Mouse (Mus musculus) embryonic facial prominence, embryonic 11.5 days (tissue): ENCODE measurements at regions not wholly inside any gene's neighbourhood (a gene's known extent, or its start where the extent isn't known, plus 50 kb on each side); places are given as distances from the start of the nearest gene placed in this dataset.

ENCODE experiments used
- ATAC-seq: fragments of 200-750 bp; cut with Nextera tagmentation; replicated peaks from 2 replicates; pipeline ENCODE4 v1.8.0; 2017; ENCODE audit warnings: low read depth; ENCODE audit not compliant: insufficient number of reproducible peaks, low FRiP score, low TSS enrichment
- DNase-seq: peaks from one replicate; pipeline ENCODE4 v3.0.0-alpha.2; 2015; ENCODE audit warnings: low spot score
- H3K27ac ChIP-seq: fragments of 300-500 bp; sonication (generic); replicated peaks from 2 replicates; pipeline ENCODE4 v1.5.1; 2014; ENCODE audit warnings: mild to moderate bottlenecking, low read depth, low read length, control low read depth
- H3K27me3 ChIP-seq: fragments of 300-500 bp; sonication (generic); 2 replicates; pipeline ENCODE4 v1.6.1; 2014; ENCODE audit warnings: mild to moderate bottlenecking, low read length, moderate library complexity, mixed read lengths; ENCODE audit not compliant: control insufficient read depth, insufficient read depth
- H3K36me3 ChIP-seq: fragments of 300-500 bp; sonication (generic); replicated peaks from 2 replicates; pipeline ENCODE4 v1.6.1; 2014; ENCODE audit warnings: low read depth, mild to moderate bottlenecking, low read length, moderate library complexity, mixed read lengths; ENCODE audit not compliant: control insufficient read depth, insufficient read depth
- H3K4me1 ChIP-seq: fragments of 300-500 bp; sonication (generic); 2 replicates; pipeline ENCODE4 v1.6.1; 2014; ENCODE audit warnings: low read length, mixed read lengths; ENCODE audit not compliant: control insufficient read depth, insufficient read depth
- H3K4me2 ChIP-seq: fragments of 300-500 bp; sonication (generic); 2 replicates; pipeline ENCODE4 v1.6.1; 2014; ENCODE audit warnings: low read depth, mild to moderate bottlenecking, control low read depth, low read length, moderate library complexity
- H3K4me3 ChIP-seq: fragments of 300-500 bp; sonication (generic); 2 replicates; pipeline ENCODE4 v1.5.1; 2014; ENCODE audit warnings: low read depth, low read length, control low read depth
- H3K9ac ChIP-seq: fragments of 300-500 bp; sonication (generic); replicated peaks from 2 replicates; pipeline ENCODE4 v1.6.1; 2014; ENCODE audit warnings: mild to moderate bottlenecking, control low read depth, low read length
- H3K9me3 ChIP-seq: fragments of 300-500 bp; sonication (generic); replicated peaks from 2 replicates; pipeline ENCODE4 v1.6.1; 2016; ENCODE audit warnings: mild to moderate bottlenecking, low read length, inconsistent platforms, mixed read lengths; ENCODE audit not compliant: control insufficient read depth
- WGBS: fragments of 180-500 bp; shearing (Covaris S2); extraction: QIAGEN DNeasy Blood & Tissue Kit; methylation state at CpG from one replicate; pipeline ENCODE4 v1.1.7; 2014; 5-methylcytosine and 5-hydroxymethylcytosine counted together

DNA sequence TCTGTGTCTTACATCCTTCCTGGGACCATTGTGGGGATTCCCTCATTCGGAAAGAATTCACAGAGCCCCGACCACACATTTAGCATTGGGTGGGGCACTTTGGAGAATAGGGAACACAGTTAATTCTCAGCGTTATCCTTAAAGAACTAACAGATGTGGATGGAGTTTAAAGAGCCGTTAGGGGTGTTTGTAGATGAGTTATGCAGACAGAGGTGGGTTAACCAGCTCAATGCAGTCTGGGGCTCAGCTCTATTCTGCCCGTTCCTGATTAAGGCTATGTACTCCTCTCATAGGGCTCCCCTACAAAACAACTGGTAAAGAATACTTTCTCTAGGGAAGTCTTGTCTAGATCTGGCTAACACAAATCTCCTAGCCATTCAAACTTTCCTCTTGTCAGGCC lies 226.1 kb downstream of the Slc4a3 start:
- DNase-seq (no peak), ATAC-seq (no peak)
- no peak overlapping the region for H3K27ac ChIP-seq
- no peak overlapping the region for H3K9ac ChIP-seq
- WGBS: 59% methylated on average over 5 of the region's 5 CpGs
- no peak overlapping the region for H3K4me3 ChIP-seq
- H3K4me1 ChIP-seq: no peaks in the 10 kb centered on the region
- H3K4me2 ChIP-seq: no peak overlapping the region
- H3K27me3 ChIP-seq: no peaks in the 10 kb centered on the region
- H3K36me3 ChIP-seq: no peaks in the 10 kb centered on the region
- no peaks in the 10 kb centered on the region for H3K9me3 ChIP-seq

DNA sequence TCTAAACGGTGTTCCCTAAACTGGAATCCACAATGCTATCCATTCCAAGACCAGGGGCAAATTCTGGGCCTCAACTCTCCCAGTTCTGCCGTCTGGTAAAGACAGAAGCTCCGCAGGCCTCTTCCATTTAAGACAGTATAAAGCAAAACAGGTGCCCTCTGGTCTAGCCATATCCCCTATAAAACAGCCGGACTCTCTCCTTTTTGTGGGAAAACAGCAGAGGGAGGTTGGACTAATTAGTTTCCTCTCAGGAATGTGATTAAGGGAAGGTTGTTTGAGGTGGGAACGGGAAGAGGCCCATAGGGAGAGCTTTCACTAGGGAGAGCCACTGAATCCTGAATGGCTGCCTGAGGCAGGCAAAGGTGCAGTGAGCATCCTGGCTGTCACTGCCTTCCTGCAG lies 226.9 kb downstream of the Slc4a3 start:
- no peak for ATAC-seq
- Histone ChIP-seq H3K4me3 (no peak overlapping the region), H3K27me3 (no peaks in the 10 kb centered on the region), H3K4me2 (no peak overlapping the region), H3K36me3 (no peaks in the 10 kb centered on the region), H3K27ac (no peak overlapping the region), H3K4me1 (no peaks in the 10 kb centered on the region), H3K9ac (no peak overlapping the region), H3K9me3 (no peaks in the 10 kb centered on the region)
- WGBS: 39% methylated on average over 5 of the region's 5 CpGs
- DNase-seq: no peak

DNA sequence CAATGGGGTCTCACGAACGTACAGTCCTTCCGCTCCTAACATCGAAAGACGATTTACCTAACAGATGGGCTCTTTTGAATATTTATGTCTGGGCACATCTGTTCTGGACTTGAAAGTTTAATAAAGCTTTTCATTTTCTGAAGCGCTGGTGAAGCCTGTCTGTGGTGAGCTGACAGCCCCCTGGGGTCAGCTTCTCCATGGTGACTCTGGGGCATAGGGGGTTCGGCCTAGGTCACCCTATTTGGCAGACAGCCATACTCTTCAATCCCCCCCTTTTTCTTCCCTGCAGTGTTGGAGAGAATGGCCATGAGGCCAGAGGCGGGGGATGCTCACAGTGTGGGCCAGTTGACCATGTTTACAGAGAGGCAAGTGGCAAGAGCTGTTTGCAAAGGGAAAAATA lies 232.8 kb downstream of the Slc4a3 start:
- no peak for DNase-seq
- ATAC-seq: no peak
- WGBS: 86% methylated on average over 8 of the region's 8 CpGs

DNA sequence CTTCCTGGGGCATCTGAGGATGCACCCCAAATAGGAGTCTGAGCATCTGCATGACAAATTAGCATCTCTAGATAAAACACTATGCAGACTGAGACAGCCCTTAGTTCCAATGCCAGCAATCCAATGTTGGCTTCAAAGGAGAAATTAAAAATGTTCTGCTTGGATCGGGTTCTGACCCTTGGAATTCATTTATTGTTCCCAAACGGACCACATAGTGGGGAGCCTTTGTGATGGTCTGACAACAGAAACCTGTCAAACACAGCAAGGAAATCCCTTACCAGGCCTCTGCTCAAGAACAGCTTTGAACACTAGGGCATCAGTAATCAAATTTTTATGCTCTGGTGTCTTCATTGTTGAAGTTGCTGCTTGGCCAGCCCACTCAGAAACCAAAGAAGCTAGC lies 237.1 kb downstream of the Slc4a3 start:
- Histone ChIP-seq H3K27me3 (no peaks in the 10 kb centered on the region), H3K4me3 (no peak overlapping the region), H3K9ac (no peak overlapping the region), H3K27ac (no peak overlapping the region), H3K36me3 (no peaks in the 10 kb centered on the region), H3K9me3 (no peaks in the 10 kb centered on the region), H3K4me2 (no peak overlapping the region), H3K4me1 (no peaks in the 10 kb centered on the region)
- WGBS: 60% methylated on average over 2 of the region's 2 CpGs
- no peak for DNase-seq
- no peak for ATAC-seq

More for the DNA sequence above, 232.8 kb downstream of the Slc4a3 start:
- no peaks in the 10 kb centered on the region for H3K4me1 ChIP-seq
- H3K27ac ChIP-seq: no peak overlapping the region
- H3K36me3 ChIP-seq: no peaks in the 10 kb centered on the region
- H3K4me3 ChIP-seq: no peak overlapping the region
- H3K9me3 ChIP-seq: no peaks in the 10 kb centered on the region
- no peak overlapping the region for H3K9ac ChIP-seq
- H3K4me2 ChIP-seq: no peak overlapping the region
- H3K27me3 ChIP-seq: no peaks in the 10 kb centered on the region

DNA sequence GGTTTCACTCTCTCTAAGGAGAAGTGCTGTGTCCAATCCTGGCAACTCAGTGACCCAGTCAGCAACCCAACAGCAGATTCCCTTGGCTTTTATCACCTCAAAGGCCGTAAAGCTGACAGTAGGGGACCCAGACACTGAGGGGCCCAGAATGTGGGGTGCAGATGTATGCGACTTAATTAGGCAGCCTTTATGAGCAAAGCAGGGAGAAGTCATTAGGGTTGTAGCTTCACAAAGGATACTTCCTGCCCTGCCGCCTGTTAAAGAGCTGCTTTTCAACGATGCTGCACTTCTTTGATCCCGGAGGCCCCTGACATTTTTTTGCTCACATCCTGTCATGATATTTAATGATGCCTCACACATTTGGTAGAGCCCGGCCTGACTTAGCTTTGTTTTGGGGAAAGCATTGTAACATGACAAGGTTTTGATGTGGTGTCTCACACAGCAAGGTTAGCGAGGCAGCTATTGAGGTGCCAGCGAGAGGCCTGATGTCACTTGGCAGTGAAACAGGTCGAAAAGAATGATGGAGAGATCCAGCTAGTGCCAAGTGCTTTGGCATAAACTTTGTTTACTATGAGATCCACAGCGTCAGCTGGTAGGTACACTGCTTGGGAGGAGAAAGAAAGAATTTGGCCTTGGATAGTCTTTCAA lies 240.2 kb downstream of the Slc4a3 start:
- Histone ChIP-seq H3K27ac (no peak overlapping the region), H3K4me2 (no peak overlapping the region), H3K9ac (no peak overlapping the region), H3K9me3 (no peaks in the 10 kb centered on the region), H3K36me3 (no peaks in the 10 kb centered on the region), H3K4me3 (no peak overlapping the region), H3K27me3 (no peaks in the 10 kb centered on the region), H3K4me1 (no peaks in the 10 kb centered on the region)
- no peak for DNase-seq
- 54% methylated on average over 10 of the region's 10 CpGs for WGBS
- ATAC-seq: no peak

DNA sequence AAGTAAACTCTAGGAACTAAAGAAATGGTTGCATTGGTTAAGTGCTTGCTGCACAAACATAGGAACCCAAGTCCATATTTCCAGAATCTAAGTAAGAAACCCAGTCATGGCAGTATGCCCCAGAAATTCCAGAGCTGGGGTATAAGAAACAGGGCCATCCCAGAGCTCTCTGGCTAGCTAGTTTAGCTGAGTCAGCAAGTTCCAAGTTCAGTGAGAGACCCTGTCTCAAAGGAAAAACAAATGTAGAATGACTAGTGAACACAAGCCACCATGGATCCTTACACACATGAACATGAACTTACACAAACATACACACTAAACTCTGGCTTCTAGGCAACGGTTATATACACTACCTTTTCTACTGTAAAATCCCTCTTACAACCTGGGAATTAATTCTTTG lies 245.4 kb downstream of the Slc4a3 start:
- Histone ChIP-seq H3K4me2 (no peak overlapping the region), H3K27ac (no peak overlapping the region), H3K9me3 (no peaks in the 10 kb centered on the region), H3K4me1 (no peaks in the 10 kb centered on the region), H3K4me3 (no peak overlapping the region), H3K36me3 (no peaks in the 10 kb centered on the region), H3K27me3 (no peaks in the 10 kb centered on the region), H3K9ac (no peak overlapping the region)
- DNase-seq: no peak
- ATAC-seq: no peak
- WGBS: 75% methylated on average over 1 of the region's 1 CpGs

DNA sequence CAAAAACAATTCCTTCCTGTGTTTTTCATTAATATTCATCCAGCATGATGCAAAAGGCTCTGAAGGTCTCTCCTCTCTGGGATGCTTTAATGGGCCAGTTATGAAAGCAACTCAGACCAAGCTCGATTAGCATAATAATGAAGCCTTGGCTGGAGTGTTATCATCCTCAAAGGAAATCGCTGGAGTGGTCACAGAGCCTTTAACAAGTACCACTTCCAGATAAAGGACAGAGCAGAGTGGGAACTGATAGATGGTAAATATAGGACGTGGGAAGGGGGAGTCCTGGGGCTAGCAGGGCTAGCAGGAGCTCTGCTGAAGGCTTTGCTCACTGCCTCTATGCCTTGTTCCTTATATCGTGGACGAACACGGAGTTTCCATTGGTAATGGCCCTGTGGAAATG lies 251.7 kb downstream of the Slc4a3 start:
- H3K27me3 ChIP-seq: no peaks in the 10 kb centered on the region
- no peak overlapping the region for H3K9ac ChIP-seq
- 63% methylated on average over 6 of the region's 6 CpGs for WGBS
- no peaks in the 10 kb centered on the region for H3K9me3 ChIP-seq
- DNase-seq (no peak), ATAC-seq (no peak)
- H3K27ac ChIP-seq: no peak overlapping the region
- H3K4me3 ChIP-seq: no peak overlapping the region
- H3K4me2 ChIP-seq: no peak overlapping the region
- no peaks in the 10 kb centered on the region for H3K4me1 ChIP-seq
- H3K36me3 ChIP-seq: no peaks in the 10 kb centered on the region

DNA sequence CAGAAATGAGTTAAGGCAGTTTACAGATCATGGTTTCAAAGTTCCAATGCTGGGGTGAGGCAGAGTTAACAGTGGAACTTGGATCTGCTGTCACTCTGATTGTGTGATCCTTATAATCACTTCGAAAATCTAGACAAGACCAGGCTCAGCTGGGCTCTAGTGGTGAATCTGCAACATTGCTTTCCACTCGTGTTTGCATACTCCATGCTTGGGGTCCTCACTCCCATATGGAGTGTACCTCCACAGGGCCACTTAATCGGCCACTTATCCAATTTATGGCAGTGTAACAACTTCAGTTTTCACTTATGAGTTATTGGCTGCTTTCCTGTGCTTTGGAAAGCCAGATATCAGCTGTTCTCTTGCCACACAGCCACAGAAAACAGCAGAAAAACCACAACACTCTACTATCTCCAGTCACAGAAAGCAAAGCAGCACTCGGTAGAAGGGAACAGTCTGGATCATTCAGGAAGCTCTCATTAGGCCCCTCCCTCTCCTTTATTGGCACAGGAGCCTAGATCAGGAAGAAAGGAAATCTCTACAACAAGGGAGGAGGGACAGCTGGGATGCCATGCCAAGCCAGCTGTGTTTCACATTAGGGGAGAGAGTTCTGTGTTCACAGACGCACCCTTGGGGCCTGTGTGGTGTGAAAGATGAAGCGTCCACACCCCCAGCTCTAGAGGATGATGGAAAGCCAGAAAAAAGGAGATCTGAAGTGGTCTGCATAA lies 252.5 kb downstream of the Slc4a3 start:
- H3K36me3 ChIP-seq: no peaks in the 10 kb centered on the region
- no peak overlapping the region for H3K9ac ChIP-seq
- H3K4me1 ChIP-seq: no peaks in the 10 kb centered on the region
- DNase-seq (no peak), ATAC-seq (no peak)
- 67% methylated on average over 6 of the region's 6 CpGs for WGBS
- H3K9me3 ChIP-seq: no peaks in the 10 kb centered on the region
- H3K27me3 ChIP-seq: no peaks in the 10 kb centered on the region
- no peak overlapping the region for H3K4me3 ChIP-seq
- H3K27ac ChIP-seq: no peak overlapping the region
- no peak overlapping the region for H3K4me2 ChIP-seq
